Mouse (Mus musculus): Measurements from ENCODE around the gene Col1a1. TPM values are rescaled to one million over a fixed set of nuclear protein-coding genes. Genes with fewer than 3 reads are reported as not detected.

Gene Col1a1
- total RNA-seq, 1 experiment from 2014 or later = not detected

Other genes with a start within 250 kb of the Col1a1 start
- not detected in 3 replicates for gene Gm11541, start 231.7 kb upstream of the Col1a1 start, total RNA-seq (2017)
- gene Cdc34b, start 194.4 kb upstream of the Col1a1 start, total RNA-seq (2017) = not detected in 3 replicates
- gene Tmem92, start 153.5 kb upstream of the Col1a1 start, total RNA-seq (2017) = not detected in 3 replicates
- gene Hils1, start 31.4 kb downstream of the Col1a1 start, total RNA-seq (2017) = 2.5 TPM in 1 of 3 replicates, not detected in the others
- gene Sgca, start 40.1 kb downstream of the Col1a1 start, total RNA-seq (2017) = not detected in 3 replicates
- gene Ppp1r9b, start 54.8 kb downstream of the Col1a1 start, total RNA-seq (2017) = 127 to 216 TPM (median 141 TPM) in 3 replicates
- gene Samd14, start 73.7 kb downstream of the Col1a1 start, total RNA-seq (2017) = 0.38 to 1.5 TPM in 2 of 3 replicates, not detected in the other
- 2.8 to 14.5 TPM (median 4.8 TPM) in 3 replicates for gene Pdk2, start 105.1 kb downstream of the Col1a1 start, total RNA-seq (2017)
- 0.75 to 1.2 TPM (median 0.97 TPM) in 3 replicates for gene Itga3, start 140.6 kb downstream of the Col1a1 start, total RNA-seq (2017)
- gene Dlx3, start 183.9 kb downstream of the Col1a1 start, total RNA-seq (2017) = not detected in 3 replicates
- not detected in 3 replicates for gene Dlx4, start 210.0 kb downstream of the Col1a1 start, total RNA-seq (2017)